Mouse (Mus musculus): ENCODE data around the gene Myo16.

The Myo16 gene

GRCm38 (mm10) chr8:10565231-10566029 is 411.7 kb downstream of the Myo16 start:
- DNase-seq: no peak

GRCm38 (mm10) chr8:10568448-10568847 is 414.7 kb downstream of the Myo16 start:
- peak; percentile 32 for DNase-seq

DNA sequence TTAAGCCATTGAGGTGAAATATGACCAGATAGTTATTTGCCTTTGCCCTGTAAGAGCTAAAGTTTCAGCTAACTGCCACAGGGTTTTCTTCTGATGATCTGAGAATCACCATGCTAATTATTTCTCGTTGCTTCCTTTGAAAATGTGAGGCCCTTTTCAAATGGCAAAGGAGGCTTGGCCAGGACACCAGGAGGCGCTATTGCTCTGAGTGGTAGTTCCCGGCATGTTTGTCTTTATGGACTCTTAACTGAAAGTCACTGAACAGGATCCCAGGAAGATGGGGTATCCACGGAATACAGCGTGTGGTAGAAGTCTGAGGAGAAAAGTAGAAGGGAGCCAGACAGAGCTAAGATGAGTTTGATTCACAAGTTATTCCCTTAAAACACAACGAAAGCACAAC is 420.4 kb downstream of the Myo16 start:
- peak; percentile 70 for DNase-seq

GRCm38 (mm10) chr8:10575244-10575643 is 421.5 kb downstream of the Myo16 start:
- DNase-seq: no peak

- DNase-seq: no peak
Measured at GRCm38 (mm10) chr8:10586956-10587744, 433.4 kb downstream of the Myo16 start.

DNA sequence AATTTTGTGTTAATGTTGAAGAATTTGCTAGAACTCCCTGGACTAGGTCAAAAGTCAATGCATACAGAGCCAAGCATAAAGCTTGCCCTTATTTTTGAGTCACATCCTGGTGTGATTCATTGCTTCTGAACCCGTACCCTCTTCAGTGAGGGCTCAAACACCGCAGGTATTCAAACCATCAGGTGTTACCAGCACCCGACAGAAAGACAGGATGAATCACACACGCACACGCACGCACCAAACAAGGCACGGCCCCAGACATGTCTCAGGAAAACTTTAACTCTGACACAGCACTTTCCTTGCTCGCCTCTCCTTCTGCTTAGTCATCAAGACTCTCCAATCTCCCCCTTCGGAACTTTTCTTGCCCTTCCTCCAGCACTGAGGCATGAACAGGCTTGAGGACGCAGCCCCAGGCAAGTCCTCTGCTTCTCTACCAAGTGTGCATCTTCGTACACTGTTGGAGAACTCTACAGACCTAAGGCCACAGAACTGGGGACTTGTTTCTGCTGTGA is 435.8 kb downstream of the Myo16 start:
- no peak for DNase-seq

GRCm38 (mm10) chr8:10592917-10593316 is 439.2 kb downstream of the Myo16 start:
- no peak for DNase-seq

GRCm38 (mm10) chr8:10596353-10596752 is 442.6 kb downstream of the Myo16 start:
- DNase-seq: no peak

GRCm38 (mm10) chr8:10597595-10597994 is 443.9 kb downstream of the Myo16 start:
- no peak for DNase-seq

- DNase-seq: no peak
Measured at GRCm38 (mm10) chr8:10598889-10599288, 445.2 kb downstream of the Myo16 start.

GRCm38 (mm10) chr8:10606028-10606815 is 452.5 kb downstream of the Myo16 start:
- DNase-seq: no peak

GRCm38 (mm10) chr8:10606816-10607209 is 453.1 kb downstream of the Myo16 start:
- no peak for DNase-seq

DNA sequence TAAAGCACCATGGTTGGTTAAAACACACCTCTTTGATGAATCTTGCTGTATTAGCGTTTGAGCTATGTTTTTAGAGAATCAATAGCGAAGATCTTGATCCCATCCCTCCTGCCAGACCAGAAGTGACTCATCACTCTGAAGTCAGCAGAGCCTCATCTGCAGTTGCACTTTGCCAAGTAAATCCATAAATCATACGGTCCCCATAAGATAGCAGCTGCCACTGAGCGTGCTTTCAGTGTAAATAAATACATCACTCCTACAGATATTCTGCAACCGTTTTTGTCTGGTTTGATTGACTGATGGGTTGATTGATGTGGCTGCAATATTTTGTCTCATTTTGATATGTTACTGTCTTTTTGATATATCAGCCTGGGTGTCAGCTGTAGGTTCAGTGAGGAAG is 457.9 kb downstream of the Myo16 start:
- DNase-seq: no peak

DNA sequence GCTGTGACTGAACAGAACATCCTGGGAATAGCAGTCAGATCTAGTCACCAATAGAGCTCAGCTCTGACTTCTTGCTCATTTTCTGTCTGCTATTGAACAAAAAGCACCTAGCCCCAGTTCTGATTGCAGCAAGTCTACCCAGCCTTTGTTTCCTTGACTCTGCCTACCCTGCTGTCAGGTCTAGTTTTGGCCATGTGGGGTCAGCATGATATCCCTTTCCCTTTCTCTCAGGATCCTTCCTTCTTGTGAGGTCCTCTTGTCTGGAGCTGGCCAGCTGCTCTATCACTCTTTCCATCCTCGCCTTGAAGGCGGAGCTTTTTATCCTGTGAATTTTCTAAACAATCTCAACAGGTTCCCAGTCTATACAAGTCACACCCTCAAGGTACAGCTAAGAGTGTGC is 459.7 kb downstream of the Myo16 start:
- DNase-seq: no peak

- DNase-seq: no peak
Measured at GRCm38 (mm10) chr8:10619689-10620088, 466.0 kb downstream of the Myo16 start.

DNA sequence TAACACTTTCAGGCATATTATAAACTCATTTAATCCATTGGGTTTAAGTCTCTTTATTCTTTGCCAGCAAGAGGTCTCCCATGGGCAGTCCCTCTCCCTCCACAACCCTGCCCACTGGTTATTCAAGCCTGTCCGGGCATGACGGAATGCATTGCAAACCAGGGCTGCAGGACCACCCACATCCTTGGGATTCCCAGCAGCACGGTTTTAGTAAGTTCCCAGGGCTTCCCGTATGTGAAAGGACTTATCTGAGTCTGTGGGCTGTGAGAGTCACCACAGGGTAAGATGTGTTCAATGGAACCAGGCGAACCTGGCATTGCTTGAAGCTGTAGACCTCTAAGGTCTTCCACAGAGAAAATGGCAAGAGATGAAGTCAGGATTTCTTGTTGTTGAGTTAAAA is 471.6 kb downstream of the Myo16 start:
- DNase-seq: no peak

GRCm38 (mm10) chr8:10628725-10629124 is 475.0 kb downstream of the Myo16 start:
- DNase-seq: no peak

DNA sequence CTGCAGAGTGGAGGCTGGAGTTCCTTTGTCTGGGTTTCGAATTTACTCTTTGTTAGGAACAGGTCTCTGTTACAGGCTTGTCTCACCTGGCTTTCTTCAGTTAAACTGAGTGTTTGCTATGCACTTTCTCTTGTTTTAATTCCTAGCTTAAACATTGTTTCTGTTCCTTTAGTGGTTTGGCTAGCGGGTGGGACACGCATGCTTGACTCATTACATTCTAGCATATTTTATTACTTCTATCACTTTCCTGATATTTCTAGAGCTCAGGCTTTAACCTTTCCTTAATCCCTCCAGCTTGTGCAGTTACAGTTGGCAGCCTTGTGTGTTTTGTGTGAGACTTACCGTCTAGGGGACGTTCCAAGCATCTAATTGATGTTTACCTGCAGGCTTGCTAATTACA is 476.2 kb downstream of the Myo16 start:
- DNase-seq: no peak

GRCm38 (mm10) chr8:10631006-10631405 is 477.3 kb downstream of the Myo16 start:
- no peak for DNase-seq

DNA sequence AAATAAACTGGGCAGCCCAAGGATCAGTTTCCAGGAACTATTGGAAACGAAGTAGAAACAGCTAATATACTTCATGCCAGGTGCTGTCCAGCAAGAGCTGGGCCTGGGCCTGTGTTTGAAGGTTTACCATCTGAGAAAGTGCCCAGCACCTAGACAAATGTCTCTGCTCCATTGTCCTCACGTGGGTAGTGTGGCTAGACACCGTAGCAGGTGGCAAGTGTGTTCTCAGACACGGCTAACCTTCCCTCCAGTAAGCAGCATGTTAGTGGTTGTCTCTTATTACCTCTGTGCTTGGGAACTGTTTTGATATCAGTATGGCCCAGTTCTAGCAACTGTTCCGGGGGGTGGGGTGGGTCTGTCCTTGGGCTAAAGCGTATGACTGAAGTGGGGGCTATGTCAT is 478.9 kb downstream of the Myo16 start:
- DNase-seq: no peak

- DNase-seq: no peak
Measured at GRCm38 (mm10) chr8:10633360-10634140, 479.8 kb downstream of the Myo16 start.

- DNase-seq: no peak
Measured at GRCm38 (mm10) chr8:10634421-10634820, 480.7 kb downstream of the Myo16 start.

Measured in right cerebral cortex, adult 18-20 months (tissue).